Mouse (Mus musculus) erythroblast, embryonic 14.5 days (primary cell): ENCODE data around the gene Ino80e. TPM values are rescaled to one million over a fixed set of nuclear protein-coding genes. Genes with fewer than 3 reads are reported as not detected.

Experiments
- H3K27me3 ChIP-seq: 2 replicates; pipeline ENCODE4 v1.6.1; 2012; ENCODE audit warnings: inconsistent platforms; ENCODE audit not compliant: control insufficient read depth
- H3K36me3 ChIP-seq: 2 replicates; pipeline ENCODE4 v1.6.1; 2012; ENCODE audit warnings: mild to moderate bottlenecking, inconsistent platforms; ENCODE audit not compliant: control insufficient read depth
- H3K4me1 ChIP-seq: 2 replicates; pipeline ENCODE4 v1.6.1; 2012; ENCODE audit warnings: inconsistent platforms; ENCODE audit not compliant: control insufficient read depth
- H3K4me3 ChIP-seq: replicated peaks from 2 replicates; pipeline ENCODE3; 2012; ENCODE audit warnings: moderate library complexity, mild to moderate bottlenecking, inconsistent platforms
- H3K9me3 ChIP-seq: 2 replicates; pipeline ENCODE4 v1.6.1; 2012; ENCODE audit warnings: low read length, inconsistent platforms, mixed read lengths; ENCODE audit not compliant: control insufficient read depth
- GATA1 ChIP-seq: IDR thresholded peaks from 2 replicates; pipeline ENCODE4 v1.6.1; 2012; ENCODE audit warnings: low read length, inconsistent platforms, mixed read lengths
- TAL1 ChIP-seq: IDR thresholded peaks from 3 replicates; pipeline ENCODE4 v1.6.1; 2012; ENCODE audit warnings: low read length, inconsistent platforms, mixed read lengths
- polyA plus RNA-seq: library from polyadenylated mRNA; stranded (reverse); fragments of >175 nt; gene quantifications from 2 replicates; pipeline ENCODE4 v1.2.3, GENCODE M21; 2012

Gene Ino80e
- polyA plus RNA-seq, 1 experiment = 37.6 TPM

- Histone ChIP-seq H3K36me3 (no peaks in the 10 kb centered on the region), H3K4me1 (peaks cover 5% of the 10 kb centered on the region), H3K9me3 (peaks cover 4% of the 10 kb centered on the region), H3K4me3 (no peak overlapping the region), H3K27me3 (peaks cover 48% of the 10 kb centered on the region)
- TF ChIP-seq GATA1 (no peak), TAL1 (no peak)
These were observed 38.2 kb downstream of the Ino80e start for GRCm38 (mm10) chr7:126823940-126824339.

GRCm38 (mm10) chr7:126823202-126823711, 38.9 kb downstream of the Ino80e start:
- Histone ChIP-seq H3K4me1 (peaks cover 5% of the 10 kb centered on the region), H3K4me3 (no peak overlapping the region), H3K36me3 (no peaks in the 10 kb centered on the region), H3K27me3 (peaks cover 44% of the 10 kb centered on the region), H3K9me3 (peaks cover 6% of the 10 kb centered on the region)
- TF ChIP-seq GATA1 (no peak), TAL1 (no peak)

- no peaks in the 10 kb centered on the region for H3K36me3 ChIP-seq
- H3K4me3 ChIP-seq = no peak overlapping the region
- TF ChIP-seq GATA1 (no peak), TAL1 (no peak)
- H3K4me1 ChIP-seq = peaks cover 5% of the 10 kb centered on the region
- H3K27me3 ChIP-seq = peaks cover 44% of the 10 kb centered on the region
- H3K9me3 ChIP-seq = peaks cover 6% of the 10 kb centered on the region
These were observed 39.4 kb downstream of the Ino80e start for GRCm38 (mm10) chr7:126822741-126823140.

GRCm38 (mm10) chr7:126821835-126822511, 40.2 kb downstream of the Ino80e start:
- H3K4me3 ChIP-seq = no peak overlapping the region
- H3K27me3 ChIP-seq = peaks cover 42% of the 10 kb centered on the region
- no peak for TF ChIP-seq GATA1
- no peak for TF ChIP-seq TAL1

GRCm38 (mm10) chr7:126818818-126819217, 43.4 kb downstream of the Ino80e start:
- Histone ChIP-seq H3K4me1 (peaks cover 5% of the 10 kb centered on the region), H3K27me3 (peaks cover 24% of the 10 kb centered on the region), H3K4me3 (no peak overlapping the region), H3K9me3 (peaks cover 6% of the 10 kb centered on the region), H3K36me3 (no peaks in the 10 kb centered on the region)
- TF ChIP-seq TAL1 = no peak
- TF ChIP-seq GATA1 = no peak

More at GRCm38 (mm10) chr7:126821835-126822511, 40.2 kb downstream of the Ino80e start:
- Histone ChIP-seq H3K9me3 (peaks cover 6% of the 10 kb centered on the region), H3K4me1 (peaks cover 5% of the 10 kb centered on the region), H3K36me3 (no peaks in the 10 kb centered on the region)

GRCm38 (mm10) chr7:126817595-126817994, 44.6 kb downstream of the Ino80e start:
- TF ChIP-seq TAL1 = no peak
- TF ChIP-seq GATA1 = no peak
- peaks cover 6% of the 10 kb centered on the region for H3K9me3 ChIP-seq
- no peaks in the 10 kb centered on the region for H3K36me3 ChIP-seq
- peaks cover 5% of the 10 kb centered on the region for H3K4me1 ChIP-seq
- H3K27me3 ChIP-seq = peaks cover 13% of the 10 kb centered on the region
- H3K4me3 ChIP-seq = no peak overlapping the region

- peaks cover 6% of the 10 kb centered on the region; the same call in 1 of the 2 replicates for H3K27me3 ChIP-seq
- TF ChIP-seq TAL1 (no peak), GATA1 (no peak)
- peaks cover 6% of the 10 kb centered on the region for H3K9me3 ChIP-seq
- no peaks in the 10 kb centered on the region; the same call in none of the 2 replicates for H3K4me1 ChIP-seq
- no peaks in the 10 kb centered on the region for H3K36me3 ChIP-seq
- H3K4me3 ChIP-seq = no peak overlapping the region
These were observed 45.7 kb downstream of the Ino80e start for GRCm38 (mm10) chr7:126816494-126816893.

GRCm38 (mm10) chr7:126815726-126816222, 46.4 kb downstream of the Ino80e start:
- Histone ChIP-seq H3K9me3 (peaks cover 6% of the 10 kb centered on the region), H3K36me3 (no peaks in the 10 kb centered on the region), H3K4me1 (no peaks in the 10 kb centered on the region; the same call in none of the 2 replicates), H3K4me3 (no peak overlapping the region), H3K27me3 (peaks cover 6% of the 10 kb centered on the region; the same call in 1 of the 2 replicates)
- TF ChIP-seq GATA1 (no peak), TAL1 (no peak)

GRCm38 (mm10) chr7:126809723-126810369, 52.3 kb downstream of the Ino80e start:
- Histone ChIP-seq H3K36me3 (peaks cover 7% of the 10 kb centered on the region), H3K9me3 (no peaks in the 10 kb centered on the region), H3K4me3 (peak overlapping the region; percentile 69), H3K4me1 (peaks cover 37% of the 10 kb centered on the region), H3K27me3 (peaks cover 6% of the 10 kb centered on the region; the same call in 1 of the 2 replicates)
- TF ChIP-seq GATA1 (no peak), TAL1 (no peak)
